Mouse (Mus musculus): ENCODE data around the gene Psmb3. TPM values are rescaled to one million over a fixed set of nuclear protein-coding genes. Genes with fewer than 3 reads are reported as not detected.
"Not testable (repeated sequence)": the region's sequence is repeated elsewhere in the genome, so short reads cannot be mapped to it uniquely, and the experiment has no call there.

The Psmb3 gene
- polyA plus RNA-seq (2014; fragmentation: Nextera tagmentation; extraction: Ambion mirVana): 430 and 441 TPM in 2 replicates

- under 1% methylated on average over 35 of the region's 35 CpGs for WGBS
- peak within 1 kb of the TSS; percentile 85 for H3K9ac ChIP-seq (ENCODE audit: low read length)
- peak within 1 kb of the TSS; percentile 89 for H3K4me2 ChIP-seq (ENCODE audit: low read length)
- H3K9me3 ChIP-seq (ENCODE audit: control insufficient read depth, low read length): no peaks in the 10 kb centered on the region
- peak; percentile 84 for ATAC-seq (ENCODE audit: insufficient number of reproducible peaks, insufficient read depth, low FRiP score, low read depth)
- H3K4me3 ChIP-seq (ENCODE audit: control insufficient read depth in 1 of 2, insufficient read depth in 1 of 2, low read depth in 1 of 2, low read length in 2 of 2): peak within 1 kb of the TSS; percentile 70 to 85
- H3K4me1 ChIP-seq (ENCODE audit: control insufficient read depth in 2 of 2, insufficient read depth in 2 of 2, low read length in 2 of 2): peaks cover 7 to 23% of the 10 kb centered on the region in 2 experiments; a peak in 3 of 4 replicates
- H3K27ac ChIP-seq (replicated peaks in 1 of 2; ENCODE audit: control insufficient read depth in 1 of 2, insufficient read depth in 1 of 2, low read depth in 2 of 2, low read length in 2 of 2): peak within 1 kb of the TSS; percentile 77 to 80
- H3K27me3 ChIP-seq (ENCODE audit: control insufficient read depth, insufficient read depth, low read length): no peaks in the 10 kb centered on the region
- H3K36me3 ChIP-seq (ENCODE audit: control insufficient read depth, insufficient read depth, low read length): peaks cover 34% of the 10 kb centered on the region
Measured at GRCm38 (mm10) chr11:97703039-97703826, at the start of gene Psmb3. Psmb3 (plus strand) TSS chr11:97703399.

DNA sequence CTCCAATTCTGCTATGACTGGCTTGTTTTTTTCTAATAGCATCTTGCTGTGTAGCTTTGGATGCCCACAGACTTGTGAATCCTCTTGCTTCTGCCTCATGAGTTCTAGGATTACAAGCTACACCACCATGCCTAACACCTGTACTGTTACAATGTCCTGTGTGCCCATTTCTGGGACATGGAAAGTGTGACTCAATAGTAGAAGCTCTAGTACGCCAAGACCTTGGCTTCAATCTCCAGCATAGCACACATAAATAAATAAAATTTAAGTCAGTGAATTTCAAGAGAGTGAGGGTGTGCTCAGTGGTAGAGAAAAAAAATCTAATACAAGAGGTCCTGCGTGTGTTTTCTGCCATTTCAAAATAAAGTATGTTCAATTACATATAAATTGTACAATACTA is 49.0 kb upstream of the Psmb3 start:
- 89% methylated on average over 2 of the region's 2 CpGs for WGBS
- Histone ChIP-seq H3K4me3 (ENCODE audit: control insufficient read depth in 1 of 2, insufficient read depth in 1 of 2, low read depth in 1 of 2, low read length in 2 of 2) (no peak overlapping the region), H3K4me2 (ENCODE audit: low read length) (no peak overlapping the region), H3K9ac (ENCODE audit: low read length) (no peak overlapping the region), H3K27me3 (ENCODE audit: control insufficient read depth, insufficient read depth, low read length) (no peaks in the 10 kb centered on the region), H3K9me3 (ENCODE audit: control insufficient read depth, low read length) (no peaks in the 10 kb centered on the region), H3K4me1 (ENCODE audit: control insufficient read depth in 2 of 2, insufficient read depth in 2 of 2, low read length in 2 of 2) (peaks cover 10 to 17% of the 10 kb centered on the region in 2 experiments), H3K27ac (replicated peaks in 1 of 2; ENCODE audit: control insufficient read depth in 1 of 2, insufficient read depth in 1 of 2, low read depth in 2 of 2, low read length in 2 of 2) (no peak overlapping the region), H3K36me3 (ENCODE audit: control insufficient read depth, insufficient read depth, low read length) (no peaks in the 10 kb centered on the region)
- ATAC-seq (ENCODE audit: insufficient number of reproducible peaks, insufficient read depth, low FRiP score, low read depth): no peak

GRCm38 (mm10) chr11:97656269-97656971 is 46.8 kb upstream of the Psmb3 start:
- 72% methylated on average over 14 of the region's 14 CpGs for WGBS
- peak overlapping the region in 1 of 2 experiments; percentile 20; a peak in 2 of 4 replicates for H3K27ac ChIP-seq (replicated peaks in 1 of 2; ENCODE audit: control insufficient read depth in 1 of 2, insufficient read depth in 1 of 2, low read depth in 2 of 2, low read length in 2 of 2)

DNA sequence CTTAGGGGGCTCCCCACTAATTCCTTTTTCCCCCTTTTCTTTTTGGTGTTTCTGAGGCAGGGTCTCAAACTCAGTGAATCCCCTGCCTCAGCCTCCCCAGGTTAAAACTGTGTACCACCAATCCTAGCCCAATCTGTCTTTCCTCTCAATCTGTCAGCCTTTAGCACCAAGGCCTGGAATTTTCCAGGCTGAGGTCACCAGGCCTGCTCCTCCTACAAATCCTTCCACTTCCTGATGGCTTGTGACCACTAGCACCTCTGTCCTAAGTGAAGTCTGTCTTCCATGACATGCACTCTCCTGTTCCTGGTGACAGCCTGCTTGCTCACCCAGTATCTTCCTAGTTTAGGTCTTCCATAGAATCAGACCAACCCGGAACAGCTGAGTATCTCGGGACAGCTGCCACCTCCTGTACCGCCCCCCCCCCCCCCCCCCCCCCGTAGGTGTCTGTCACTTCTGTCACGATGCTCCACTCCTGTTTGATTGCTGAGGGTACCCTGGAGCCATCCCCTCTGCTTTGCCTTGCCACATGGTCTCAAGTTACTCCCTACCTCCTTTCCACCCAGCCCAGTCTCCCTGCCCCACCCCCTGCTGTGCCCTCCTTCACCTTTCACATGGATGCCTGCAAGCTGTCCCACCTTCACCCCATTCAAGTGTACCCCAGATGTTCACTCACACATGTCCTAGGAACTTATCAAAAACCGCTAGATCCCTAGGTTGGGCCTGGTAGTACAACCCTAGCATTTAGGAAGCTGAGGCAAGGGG is 45.8 kb upstream of the Psmb3 start:
- H3K4me1 ChIP-seq (ENCODE audit: control insufficient read depth in 2 of 2, insufficient read depth in 2 of 2, low read length in 2 of 2): peaks cover 32 to 39% of the 10 kb centered on the region in 2 experiments
- no peak overlapping the region for H3K4me3 ChIP-seq (ENCODE audit: control insufficient read depth in 1 of 2, insufficient read depth in 1 of 2, low read depth in 1 of 2, low read length in 2 of 2)
- no peak overlapping the region for H3K4me2 ChIP-seq (ENCODE audit: low read length)
- peak overlapping the region in 1 of 2 experiments; percentile 20; a peak in 2 of 4 replicates for H3K27ac ChIP-seq (replicated peaks in 1 of 2; ENCODE audit: control insufficient read depth in 1 of 2, insufficient read depth in 1 of 2, low read depth in 2 of 2, low read length in 2 of 2)
- no peak for ATAC-seq (ENCODE audit: insufficient number of reproducible peaks, insufficient read depth, low FRiP score, low read depth)
- WGBS: 19% methylated on average over 5 of the region's 6 CpGs
- no peaks in the 10 kb centered on the region for H3K27me3 ChIP-seq (ENCODE audit: control insufficient read depth, insufficient read depth, low read length)
- H3K36me3 ChIP-seq (ENCODE audit: control insufficient read depth, insufficient read depth, low read length): no peaks in the 10 kb centered on the region
- no peaks in the 10 kb centered on the region for H3K9me3 ChIP-seq (ENCODE audit: control insufficient read depth, low read length)
- peak overlapping the region; percentile 38 for H3K9ac ChIP-seq (ENCODE audit: low read length)

More at GRCm38 (mm10) chr11:97656269-97656971, 46.8 kb upstream of the Psmb3 start:
- H3K4me1 ChIP-seq (ENCODE audit: control insufficient read depth in 2 of 2, insufficient read depth in 2 of 2, low read length in 2 of 2): peaks cover 23 to 30% of the 10 kb centered on the region in 2 experiments
- no peak overlapping the region for H3K4me2 ChIP-seq (ENCODE audit: low read length)
- peak overlapping the region; percentile 38; the same call in 1 of the 2 replicates for H3K9ac ChIP-seq (ENCODE audit: low read length)
- H3K4me3 ChIP-seq (ENCODE audit: control insufficient read depth in 1 of 2, insufficient read depth in 1 of 2, low read depth in 1 of 2, low read length in 2 of 2): no peak overlapping the region
- ATAC-seq (ENCODE audit: insufficient number of reproducible peaks, insufficient read depth, low FRiP score, low read depth): no peak
- no peaks in the 10 kb centered on the region for H3K9me3 ChIP-seq (ENCODE audit: control insufficient read depth, low read length)
- H3K27me3 ChIP-seq (ENCODE audit: control insufficient read depth, insufficient read depth, low read length): no peaks in the 10 kb centered on the region
- no peaks in the 10 kb centered on the region for H3K36me3 ChIP-seq (ENCODE audit: control insufficient read depth, insufficient read depth, low read length)

DNA sequence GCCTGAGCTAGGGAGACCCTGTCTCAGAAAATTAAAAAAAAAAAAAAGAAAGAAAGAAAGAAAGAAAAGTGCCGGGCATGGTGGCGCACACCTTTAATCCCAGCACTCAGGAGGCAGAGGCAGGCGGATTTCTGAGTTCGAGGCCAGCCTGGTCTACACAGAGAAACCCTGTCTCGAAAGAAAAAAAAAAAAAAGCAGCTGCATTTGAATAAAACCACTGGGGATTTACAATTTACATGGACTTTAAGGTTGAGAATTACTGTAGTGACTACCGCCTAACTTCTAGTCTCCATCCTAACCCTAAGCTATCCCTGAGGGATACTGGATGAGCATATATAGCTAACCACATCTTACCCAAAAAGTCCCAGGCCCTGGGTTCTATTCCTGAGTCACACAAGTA is 45.2 kb upstream of the Psmb3 start:
- H3K4me1 ChIP-seq (ENCODE audit: control insufficient read depth in 2 of 2, insufficient read depth in 2 of 2, low read length in 2 of 2): peaks cover 35 to 43% of the 10 kb centered on the region in 2 experiments
- not testable (repeated sequence) for H3K9me3 ChIP-seq (ENCODE audit: control insufficient read depth, low read length); H3K27me3 ChIP-seq (ENCODE audit: control insufficient read depth, insufficient read depth, low read length); ATAC-seq (ENCODE audit: insufficient number of reproducible peaks, insufficient read depth, low FRiP score, low read depth); H3K4me2 ChIP-seq (ENCODE audit: low read length); H3K36me3 ChIP-seq (ENCODE audit: control insufficient read depth, insufficient read depth, low read length); H3K9ac ChIP-seq (ENCODE audit: low read length); H3K27ac ChIP-seq (replicated peaks in 1 of 2; ENCODE audit: control insufficient read depth in 1 of 2, insufficient read depth in 1 of 2, low read depth in 2 of 2, low read length in 2 of 2); H3K4me3 ChIP-seq (ENCODE audit: control insufficient read depth in 1 of 2, insufficient read depth in 1 of 2, low read depth in 1 of 2, low read length in 2 of 2)
- 90% methylated on average over 6 of the region's 6 CpGs for WGBS

DNA sequence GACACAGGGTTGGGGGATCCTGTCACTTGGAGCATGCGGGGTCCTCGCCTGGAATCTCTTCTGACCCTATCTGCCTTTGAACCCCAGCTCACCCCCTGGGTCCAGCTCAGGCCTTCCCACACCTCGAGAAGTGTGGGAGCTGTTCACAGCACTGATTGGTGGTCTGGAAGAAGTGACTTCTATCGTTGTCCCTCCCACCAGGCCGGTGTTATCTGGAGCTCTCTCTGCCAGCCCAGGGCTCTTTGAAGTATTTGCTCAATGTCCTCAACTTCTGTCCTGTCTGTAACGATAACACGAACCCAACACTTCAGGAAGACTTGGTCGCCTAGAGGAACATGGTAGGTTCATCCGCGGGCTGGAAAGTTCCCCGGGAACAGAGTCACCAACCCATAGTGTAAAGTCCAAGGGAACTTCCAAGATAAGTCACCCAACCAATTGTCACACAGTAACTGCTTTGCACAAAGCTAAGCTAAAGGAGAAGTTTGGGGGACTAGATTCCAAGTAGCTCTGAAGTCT is 44.4 kb upstream of the Psmb3 start:
- Histone ChIP-seq H3K4me3 (ENCODE audit: control insufficient read depth in 1 of 2, insufficient read depth in 1 of 2, low read depth in 1 of 2, low read length in 2 of 2) (peak overlapping the region in 1 of 2 experiments; percentile 83; a peak in 1 of 4 replicates), H3K4me1 (ENCODE audit: control insufficient read depth in 2 of 2, insufficient read depth in 2 of 2, low read length in 2 of 2) (peaks cover 35 to 43% of the 10 kb centered on the region in 2 experiments)

More for the DNA sequence above, 44.4 kb upstream of the Psmb3 start:
- Histone ChIP-seq H3K27me3 (ENCODE audit: control insufficient read depth, insufficient read depth, low read length) (no peaks in the 10 kb centered on the region), H3K9ac (ENCODE audit: low read length) (peak overlapping the region; percentile 96), H3K4me2 (ENCODE audit: low read length) (peak overlapping the region; percentile 86), H3K9me3 (ENCODE audit: control insufficient read depth, low read length) (no peaks in the 10 kb centered on the region), H3K27ac (replicated peaks in 1 of 2; ENCODE audit: control insufficient read depth in 1 of 2, insufficient read depth in 1 of 2, low read depth in 2 of 2, low read length in 2 of 2) (peak overlapping the region in 1 of 2 experiments; percentile 92; a peak in 2 of 4 replicates), H3K36me3 (ENCODE audit: control insufficient read depth, insufficient read depth, low read length) (no peaks in the 10 kb centered on the region)
- WGBS: 23% methylated on average over 11 of the region's 11 CpGs
- ATAC-seq (ENCODE audit: insufficient number of reproducible peaks, insufficient read depth, low FRiP score, low read depth): no peak

Measured in heart, embryonic 14.5 days (tissue).